Mouse (Mus musculus) forebrain, postnatal 0 days (tissue): ENCODE measurements around the gene Ppp4r2. TPM values are rescaled to one million over a fixed set of nuclear protein-coding genes. Genes with fewer than 3 reads are reported as not detected.

ENCODE experiments used
- ATAC-seq: fragments of 200-750 bp; cut with Nextera tagmentation; 2 replicates; pipeline ENCODE4 v1.8.0; 2017; ENCODE audit warnings: mild to moderate bottlenecking, moderate library complexity
- DNase-seq: peaks from one replicate; pipeline ENCODE4 v3.0.0-alpha.2; 2015
- H3K27ac ChIP-seq: fragments of 300-500 bp; sonication (generic); 2 replicates; pipeline ENCODE4 v1.5.1; 2014; ENCODE audit warnings: low read depth, mild to moderate bottlenecking, antibody characterized with exemption, low read length, moderate library complexity, mixed read lengths
- H3K27me3 ChIP-seq: fragments of 300-500 bp; sonication (generic); 2 replicates; pipeline ENCODE4 v1.6.1; 2014; ENCODE audit warnings: mild to moderate bottlenecking, low read length, mixed read lengths; ENCODE audit not compliant: insufficient read depth
- H3K36me3 ChIP-seq: fragments of 300-500 bp; sonication (generic); 2 replicates; pipeline ENCODE4 v1.6.1; 2014; ENCODE audit warnings: mild to moderate bottlenecking, moderate library complexity; ENCODE audit not compliant: insufficient read depth
- H3K4me1 ChIP-seq: fragments of 300-500 bp; sonication (generic); 2 replicates; pipeline ENCODE4 v1.6.1; 2014; ENCODE audit warnings: antibody characterized with exemption; ENCODE audit not compliant: insufficient read depth
- H3K4me2 ChIP-seq: fragments of 300-500 bp; sonication (generic); 2 replicates; pipeline ENCODE4 v1.6.1; 2014; ENCODE audit warnings: low read depth, mild to moderate bottlenecking, moderate library complexity
- H3K4me3 ChIP-seq: fragments of 300-500 bp; sonication (generic); 2 replicates; pipeline ENCODE4 v1.5.1; 2014; ENCODE audit warnings: low read depth, low read length, mixed read lengths
- H3K9ac ChIP-seq: fragments of 300-500 bp; sonication (generic); 2 replicates; pipeline ENCODE4 v1.6.1; 2014; ENCODE audit warnings: mild to moderate bottlenecking
- H3K9me3 ChIP-seq: fragments of 300-500 bp; sonication (generic); 2 replicates; pipeline ENCODE4 v1.6.1; 2016; ENCODE audit warnings: low read length
- CTCF ChIP-seq: sonication (generic); IDR thresholded peaks from 2 replicates; pipeline ENCODE4 v1.5.1; 2016; ENCODE audit warnings: antibody characterized with exemption, control low read depth, low read depth
- WGBS: fragments of 180-500 bp; shearing (Covaris S2); extraction: QIAGEN DNeasy Blood & Tissue Kit; methylation state at CpG from one replicate; pipeline ENCODE4 v1.1.7; 2014; 5-methylcytosine and 5-hydroxymethylcytosine counted together
- polyA plus RNA-seq: library from polyadenylated mRNA; unstranded; fragments of >200 nt; fragmentation: Nextera tagmentation; extraction: Ambion mirVana; gene quantifications from 2 replicates; pipeline ENCODE4 v1.2.1, GENCODE M21; 2015
- total RNA-seq: library from RNA; depleted of rRNA; stranded (reverse); fragments of >200 nt; gene quantifications from 2 replicates; pipeline ENCODE4 v1.2.3, GENCODE M21; 2014

Ppp4r2 gene
- total and polyA plus RNA-seq, 2 experiments from 2014 or later = 11.9 to 57.8 TPM

- TF ChIP-seq CTCF = no peak
- 94% methylated on average over 4 of the region's 4 CpGs for WGBS
- H3K36me3 ChIP-seq = no peaks in the 10 kb centered on the region
- no peaks in the 10 kb centered on the region for H3K4me1 ChIP-seq
- no peak overlapping the region for H3K9ac ChIP-seq
- H3K27me3 ChIP-seq = no peaks in the 10 kb centered on the region
- DNase-seq (no peak), ATAC-seq (no peak)
- H3K4me2 ChIP-seq = no peak overlapping the region
- H3K4me3 ChIP-seq = no peak overlapping the region
- no peaks in the 10 kb centered on the region for H3K9me3 ChIP-seq
- H3K27ac ChIP-seq = no peak overlapping the region
Measured at GRCm38 (mm10) chr6:100810117-100810516, 23.3 kb upstream of the Ppp4r2 start.

- 89% methylated on average over 3 of the region's 3 CpGs for WGBS
- H3K4me1 ChIP-seq = no peaks in the 10 kb centered on the region
- no peak for DNase-seq
Measured at GRCm38 (mm10) chr6:100811731-100812130, 21.7 kb upstream of the Ppp4r2 start.

GRCm38 (mm10) chr6:100821367-100821766 is 12.1 kb upstream of the Ppp4r2 start:
- TF ChIP-seq CTCF = no peak
- no peak overlapping the region for H3K27ac ChIP-seq
- H3K9ac ChIP-seq = no peak overlapping the region
- H3K4me1 ChIP-seq = no peaks in the 10 kb centered on the region
- DNase-seq (no peak), ATAC-seq (no peak)
- 75% methylated on average over 2 of the region's 2 CpGs for WGBS
- no peaks in the 10 kb centered on the region for H3K27me3 ChIP-seq
- no peaks in the 10 kb centered on the region for H3K36me3 ChIP-seq
- H3K4me3 ChIP-seq = no peak overlapping the region
- H3K9me3 ChIP-seq = no peaks in the 10 kb centered on the region
- no peak overlapping the region for H3K4me2 ChIP-seq

More at GRCm38 (mm10) chr6:100811731-100812130, 21.7 kb upstream of the Ppp4r2 start:
- no peak overlapping the region for H3K9ac ChIP-seq
- ATAC-seq = no peak
- H3K27ac ChIP-seq = no peak overlapping the region
- no peaks in the 10 kb centered on the region for H3K36me3 ChIP-seq
- no peak overlapping the region for H3K4me2 ChIP-seq
- no peak overlapping the region for H3K4me3 ChIP-seq
- H3K9me3 ChIP-seq = no peaks in the 10 kb centered on the region
- no peaks in the 10 kb centered on the region for H3K27me3 ChIP-seq
- TF ChIP-seq CTCF = no peak

- Histone ChIP-seq H3K27me3 (no peaks in the 10 kb centered on the region), H3K4me1 (no peaks in the 10 kb centered on the region), H3K9ac (no peak overlapping the region), H3K36me3 (no peaks in the 10 kb centered on the region), H3K9me3 (no peaks in the 10 kb centered on the region), H3K4me3 (no peak overlapping the region), H3K27ac (no peak overlapping the region), H3K4me2 (no peak overlapping the region)
- no peak for TF ChIP-seq CTCF
- WGBS = 80% methylated on average over 1 of the region's 1 CpGs
- ATAC-seq = no peak
- no peak for DNase-seq
Measured at GRCm38 (mm10) chr6:100823356-100823755, 10.1 kb upstream of the Ppp4r2 start.

GRCm38 (mm10) chr6:100824381-100824965 is 8.9 kb upstream of the Ppp4r2 start:
- Histone ChIP-seq H3K27me3 (no peaks in the 10 kb centered on the region), H3K9me3 (no peaks in the 10 kb centered on the region), H3K9ac (no peak overlapping the region), H3K27ac (no peak overlapping the region), H3K4me2 (no peak overlapping the region), H3K4me1 (no peaks in the 10 kb centered on the region), H3K4me3 (no peak overlapping the region), H3K36me3 (no peaks in the 10 kb centered on the region)
- ATAC-seq = no peak
- WGBS = 64% methylated on average over 7 of the region's 7 CpGs
- TF ChIP-seq CTCF = no peak
- no peak for DNase-seq

- no peak for DNase-seq
- Histone ChIP-seq H3K36me3 (no peaks in the 10 kb centered on the region), H3K9me3 (no peaks in the 10 kb centered on the region), H3K9ac (no peak overlapping the region), H3K27ac (no peak overlapping the region), H3K27me3 (no peaks in the 10 kb centered on the region), H3K4me3 (no peak overlapping the region), H3K4me1 (no peaks in the 10 kb centered on the region), H3K4me2 (no peak overlapping the region)
- ATAC-seq = no peak
- TF ChIP-seq CTCF = no peak
- 95% methylated on average over 6 of the region's 6 CpGs for WGBS
Measured at GRCm38 (mm10) chr6:100826046-100826445, 7.4 kb upstream of the Ppp4r2 start.

GRCm38 (mm10) chr6:100828565-100828964 is 4.9 kb upstream of the Ppp4r2 start:
- Histone ChIP-seq H3K36me3 (no peaks in the 10 kb centered on the region), H3K27me3 (no peaks in the 10 kb centered on the region), H3K4me1 (no peaks in the 10 kb centered on the region), H3K9me3 (no peaks in the 10 kb centered on the region), H3K4me3 (no peak overlapping the region), H3K27ac (no peak overlapping the region), H3K9ac (no peak overlapping the region), H3K4me2 (no peak overlapping the region)
- DNase-seq (no peak), ATAC-seq (no peak)
- 95% methylated on average over 7 of the region's 7 CpGs for WGBS
- TF ChIP-seq CTCF = no peak
